Mouse (Mus musculus) MEL (cell line): ENCODE measurements around the gene Dnaaf2. TPM values are rescaled to one million over a fixed set of nuclear protein-coding genes. Genes with fewer than 3 reads are reported as not detected.

Experiments
- DNase-seq: peaks from one replicate; pipeline ENCODE4 v3.0.0; 2011; ENCODE audit warnings: low read depth, low spot score
- H3K27ac ChIP-seq: 2 replicates; pipeline ENCODE4 v1.5.1; 2012; ENCODE audit warnings: low read depth, mild to moderate bottlenecking, control low read depth, low read length, moderate library complexity; ENCODE audit not compliant: control insufficient read depth
- H3K27me3 ChIP-seq, 2 experiments: fragments of 150-350 bp in 1 of 2; sonication (generic) in 1 of 2; 2 replicates each; pipeline ENCODE4 v1.6.1; 2012; ENCODE audit warnings: low read length in 2 of 2, mild to moderate bottlenecking in 2 of 2, improper control_type of control experiment in 1 of 2, moderate library complexity in 1 of 2; ENCODE audit not compliant: insufficient read depth in 2 of 2, control insufficient read depth in 1 of 2
- H3K36me3 ChIP-seq, 2 experiments: 2 replicates each; pipeline ENCODE4 v1.6.1; 2012 to 2014; ENCODE audit warnings: low read length in 2 of 2, improper control_type of control experiment in 1 of 2, inconsistent platforms in 1 of 2, mild to moderate bottlenecking in 1 of 2; ENCODE audit not compliant: insufficient read depth in 2 of 2, control insufficient read depth in 1 of 2
- H3K4me1 ChIP-seq, 2 experiments: fragments of 150-350 bp in 1 of 2; sonication (generic) in 1 of 2; 2 replicates each; pipeline ENCODE4 v1.6.1; 2012; ENCODE audit warnings: low read length in 2 of 2, improper control_type of control experiment in 1 of 2, mild to moderate bottlenecking in 1 of 2; ENCODE audit not compliant: insufficient read depth in 2 of 2, control insufficient read depth in 1 of 2
- H3K4me3 ChIP-seq, 2 experiments: fragments of 150-350 bp in 1 of 2; sonication (generic) in 1 of 2; 2 replicates each; pipeline ENCODE4 v1.5.1; 2012; ENCODE audit warnings: low read depth in 2 of 2, low read length in 2 of 2, mild to moderate bottlenecking in 2 of 2, moderate library complexity in 2 of 2, control low read depth in 1 of 2, improper control_type of control experiment in 1 of 2; ENCODE audit not compliant: control insufficient read depth in 1 of 2, insufficient read depth in 1 of 2
- H3K79me2 ChIP-seq: 2 replicates; pipeline ENCODE4 v1.6.1; 2012; ENCODE audit warnings: mild to moderate bottlenecking, low read length, moderate library complexity; ENCODE audit not compliant: control insufficient read depth, poor library complexity, insufficient read depth
- H3K9ac ChIP-seq: 2 replicates; pipeline ENCODE4 v1.6.1; 2012; ENCODE audit warnings: low read depth, mild to moderate bottlenecking, control low read depth, low read length, moderate library complexity; ENCODE audit not compliant: control insufficient read depth, poor library complexity, severe bottlenecking
- H3K9me3 ChIP-seq: fragments of 150-350 bp; sonication (generic); replicated peaks from 2 replicates; pipeline ENCODE4 v1.6.1; 2012; ENCODE audit warnings: mild to moderate bottlenecking, low read length, improper control_type of control experiment, moderate library complexity; ENCODE audit not compliant: insufficient read depth
- CHD1 ChIP-seq: IDR thresholded peaks from 2 replicates; pipeline ENCODE4 v1.6.1; 2012; ENCODE audit warnings: low read depth, mild to moderate bottlenecking, inconsistent platforms, low read length, improper control_type of control experiment
- CHD2 ChIP-seq: IDR thresholded peaks from 2 replicates; pipeline ENCODE4 v1.6.1; 2011; ENCODE audit warnings: low read length, improper control_type of control experiment
- CTCF ChIP-seq, 3 experiments: IDR thresholded peaks in 2 of 3; conservative IDR thresholded peaks in 1 of 3; 2 replicates each; pipeline ENCODE4 v1.5.1; 2011 to 2012; ENCODE audit warnings: low read length in 3 of 3, low read depth in 2 of 3, mild to moderate bottlenecking in 2 of 3, improper control_type of control experiment in 1 of 3, inconsistent platforms in 1 of 3, mixed read lengths in 1 of 3, moderate library complexity in 1 of 3; ENCODE audit not compliant: control insufficient read depth in 1 of 3, insufficient read depth in 1 of 3, poor library complexity in 1 of 3, severe bottlenecking in 1 of 3
- E2F4 ChIP-seq: IDR thresholded peaks from 2 replicates; pipeline ENCODE4 v1.6.1; 2011; ENCODE audit warnings: low read depth, low read length, improper control_type of control experiment, borderline replicate concordance
- ETS1 ChIP-seq: IDR thresholded peaks from 2 replicates; pipeline ENCODE4 v1.6.1; 2012; ENCODE audit warnings: low read depth, mild to moderate bottlenecking, inconsistent platforms, low read length, improper control_type of control experiment, moderate library complexity
- GATA1 ChIP-seq: IDR thresholded peaks from 2 replicates; pipeline ENCODE4 v1.6.1; 2011; ENCODE audit warnings: low read depth, low read length, improper control_type of control experiment
- HCFC1 ChIP-seq: IDR thresholded peaks from 2 replicates; pipeline ENCODE4 v1.6.1; 2012; ENCODE audit warnings: low read depth, mild to moderate bottlenecking, inconsistent platforms, low read length, improper control_type of control experiment, moderate library complexity
- KAT2A ChIP-seq: conservative IDR thresholded peaks from 2 replicates; pipeline ENCODE4 v1.6.1; 2012; ENCODE audit warnings: low read depth, low read length, improper control_type of control experiment, inconsistent platforms
- MAFK ChIP-seq: IDR thresholded peaks from 2 replicates; pipeline ENCODE4 v1.6.1; 2011; ENCODE audit warnings: low read depth, mild to moderate bottlenecking, low read length, improper control_type of control experiment, borderline replicate concordance
- MAX ChIP-seq: IDR thresholded peaks from 2 replicates; pipeline ENCODE4 v1.6.1; 2011; ENCODE audit warnings: low read length, improper control_type of control experiment
- MXI1 ChIP-seq: IDR thresholded peaks from 2 replicates; pipeline ENCODE4 v1.6.1; 2011; ENCODE audit warnings: mild to moderate bottlenecking, low read depth, low read length, improper control_type of control experiment
- MYB ChIP-seq: IDR thresholded peaks from 2 replicates; pipeline ENCODE4 v1.6.1; 2011; ENCODE audit warnings: mild to moderate bottlenecking, low read depth, low read length, improper control_type of control experiment
- POLR2AphosphoS5 ChIP-seq: IDR thresholded peaks from 2 replicates; pipeline ENCODE4 v1.6.1; 2012; ENCODE audit warnings: low read depth, borderline replicate concordance, mild to moderate bottlenecking, inconsistent platforms, low read length, moderate library complexity, mixed read lengths
- RCOR1 ChIP-seq: IDR thresholded peaks from 2 replicates; pipeline ENCODE4 v1.6.1; 2012; ENCODE audit warnings: low read depth, mild to moderate bottlenecking, inconsistent platforms, low read length, improper control_type of control experiment
- SMC3 ChIP-seq: IDR thresholded peaks from 2 replicates; pipeline ENCODE4 v1.6.1; 2011; ENCODE audit warnings: low read depth, low read length, improper control_type of control experiment
- TAL1 ChIP-seq: IDR thresholded peaks from 2 replicates; pipeline ENCODE4 v1.6.1; 2012; ENCODE audit warnings: mild to moderate bottlenecking, inconsistent platforms, low read length, moderate library complexity, mixed read lengths
- USF1 ChIP-seq: IDR thresholded peaks from 2 replicates; pipeline ENCODE4 v1.6.1; 2014; ENCODE audit warnings: low read depth, mild to moderate bottlenecking, inconsistent platforms, low read length, improper control_type of control experiment, moderate library complexity
- ZC3H11A ChIP-seq: IDR thresholded peaks from 2 replicates; pipeline ENCODE4 v1.6.1; 2012; ENCODE audit warnings: low read depth, mild to moderate bottlenecking, inconsistent platforms, low read length, improper control_type of control experiment
- ZKSCAN1 ChIP-seq: IDR thresholded peaks from 2 replicates; pipeline ENCODE4 v1.6.1; 2012; ENCODE audit warnings: low read depth, mild to moderate bottlenecking, inconsistent platforms, low read length, improper control_type of control experiment, moderate library complexity
- ZMIZ1 ChIP-seq: IDR thresholded peaks from 2 replicates; pipeline ENCODE4 v1.6.1; 2012; ENCODE audit warnings: low read depth, mild to moderate bottlenecking, inconsistent platforms, low read length, improper control_type of control experiment, moderate library complexity
- ZNF384 ChIP-seq: IDR thresholded peaks from 2 replicates; pipeline ENCODE4 v1.6.1; 2012; ENCODE audit warnings: low read depth, mild to moderate bottlenecking, inconsistent platforms, low read length, improper control_type of control experiment
- polyA plus RNA-seq, 2 experiments: library from polyadenylated mRNA; stranded (reverse) in 1 of 2; unstranded in 1 of 2; fragments of >175 nt in 1 of 2; fragments of >200 nt in 1 of 2; gene quantifications; 2 replicates each; pipeline versions ENCODE4 v1.2.1 to v1.2.4; 2012; ENCODE audit warnings: low replicate concordance in 2 of 2, low read depth in 1 of 2; ENCODE audit not compliant: insufficient read length in 2 of 2, insufficient read depth in 1 of 2, missing spikeins in 1 of 2
- total RNA-seq: library from RNA; depleted of rRNA; stranded (reverse); fragments of 300-350 nt; gene quantifications from 2 replicates; pipeline ENCODE4 v1.2.3, GENCODE M21; 2012

Dnaaf2 gene
- total and polyA plus RNA-seq, 3 experiments: 5.5 to 10.1 TPM; not detected in 1

- Histone ChIP-seq H3K27ac (no peak overlapping the region), H3K4me1 (peaks cover 0 to 5% of the 10 kb centered on the region in 2 experiments; a peak in 2 of 4 replicates)
- no peak for DNase-seq
Observed at GRCm38 (mm10) chr12:69143460-69143859, 54.8 kb downstream of the Dnaaf2 start.

GRCm38 (mm10) chr12:69139841-69140240, 58.4 kb downstream of the Dnaaf2 start:
- no peak overlapping the region for H3K27ac ChIP-seq
- no peak overlapping the region for H3K4me3 ChIP-seq
- H3K27me3 ChIP-seq: peaks cover 0 to 6% of the 10 kb centered on the region in 2 experiments; a peak in 2 of 4 replicates
- no peaks in the 10 kb centered on the region for H3K79me2 ChIP-seq
- H3K9ac ChIP-seq: no peak overlapping the region
- no peaks in the 10 kb centered on the region for H3K4me1 ChIP-seq
- H3K36me3 ChIP-seq: no peaks in the 10 kb centered on the region
- H3K9me3 ChIP-seq: no peaks in the 10 kb centered on the region
- TF ChIP-seq ZNF384 (no peak), POLR2AphosphoS5 (no peak)
- TF ChIP-seq, all 39 proteins: peak for 0
- DNase-seq: no peak

More at GRCm38 (mm10) chr12:69143460-69143859, 54.8 kb downstream of the Dnaaf2 start:
- TF ChIP-seq ZKSCAN1 (no peak), KAT2A (no peak), SMC3 (no peak), HCFC1 (no peak), POLR2AphosphoS5 (no peak), CHD1 (no peak), MAX (no peak), E2F4 (no peak), MAFK (no peak), ZMIZ1 (no peak), RCOR1 (no peak), CHD2 (no peak), ETS1 (no peak), GATA1 (no peak), TAL1 (no peak), MYB (no peak), ZC3H11A (no peak), MXI1 (no peak), USF1 (no peak), CTCF (IDR thresholded peaks at IDR 0.05 in 2 of 3, conservative IDR thresholded peaks at IDR 0.05 in 1 of 3; ENCODE audit: control insufficient read depth in 1 of 3, insufficient read depth in 1 of 3, low read depth in 2 of 3, low read length in 3 of 3, poor library complexity in 1 of 3, severe bottlenecking in 1 of 3) (no peak)
- no peak overlapping the region for H3K4me3 ChIP-seq
- no peaks in the 10 kb centered on the region for H3K36me3 ChIP-seq
- H3K27me3 ChIP-seq: no peaks in the 10 kb centered on the region
- H3K9ac ChIP-seq: no peak overlapping the region
- H3K9me3 ChIP-seq: no peaks in the 10 kb centered on the region
- H3K79me2 ChIP-seq: no peaks in the 10 kb centered on the region
